Mouse (Mus musculus) urinary bladder, adult 18-20 months (tissue): ENCODE data around the gene Ccdc85a.
"Not testable (repeated sequence)": the region's sequence is repeated elsewhere in the genome, so short reads cannot be mapped to it uniquely, and the experiment has no call there.

Experiments
- DNase-seq, 2 experiments: peaks; one replicate each; pipeline ENCODE4 v3.0.0; 2022; ENCODE audit warnings: low spot score in 2 of 2, mixed read lengths in 2 of 2

The Ccdc85a gene

DNA sequence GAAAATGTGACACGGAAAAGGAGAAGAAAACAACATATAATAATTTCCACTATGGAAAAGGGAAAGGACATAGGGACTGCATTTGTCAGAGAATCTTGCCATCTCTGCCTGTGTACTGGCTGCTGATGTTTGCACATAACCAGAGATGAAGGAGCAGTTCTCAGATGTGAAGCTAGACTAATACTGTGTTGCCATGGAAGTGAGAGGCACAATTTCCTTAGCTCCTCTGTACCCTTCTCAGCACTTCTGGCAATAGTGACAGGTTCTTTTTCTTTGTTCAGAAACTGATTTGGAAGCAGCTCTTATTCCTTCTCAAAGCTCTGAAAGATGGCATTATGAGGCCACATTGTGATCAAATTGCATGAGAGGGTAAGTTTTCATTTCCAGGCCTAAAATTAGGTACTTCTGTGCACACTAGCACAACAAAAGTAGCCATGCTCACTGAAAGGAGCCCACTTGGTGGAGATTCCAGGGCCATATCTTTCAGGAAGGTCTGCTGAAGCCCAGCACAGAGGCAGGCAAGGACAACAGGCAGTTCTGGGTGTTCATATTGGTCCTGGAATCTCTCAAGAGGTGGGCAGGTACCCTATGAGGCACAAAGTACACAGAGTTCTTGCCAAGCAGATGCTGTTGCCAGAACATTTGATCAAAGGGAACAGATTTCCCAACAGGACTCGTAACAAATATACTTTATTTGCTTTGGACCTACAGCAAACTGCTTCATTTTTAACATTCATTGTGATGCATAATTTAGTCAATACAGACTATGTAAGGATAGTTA is 161.5 kb downstream of the Ccdc85a start:
- no peak for DNase-seq

DNA sequence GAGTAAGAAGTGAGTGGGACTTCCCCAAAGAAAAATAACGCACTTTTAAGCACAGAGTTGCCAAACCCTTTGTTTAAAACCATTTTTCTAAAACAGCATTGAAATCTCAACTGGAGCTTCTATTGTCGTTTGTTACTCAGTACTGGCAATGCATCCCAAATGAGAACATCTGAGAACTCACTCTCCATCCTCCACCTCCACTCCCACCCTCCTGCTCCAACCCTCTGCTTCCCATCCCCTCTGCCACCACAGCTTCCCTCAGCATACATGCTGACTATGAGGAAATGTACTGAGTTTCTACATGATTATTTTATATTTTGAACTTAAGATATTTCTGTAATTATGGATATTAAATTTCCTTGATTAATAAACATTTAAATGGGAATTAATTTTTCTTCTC is 168.3 kb downstream of the Ccdc85a start:
- DNase-seq: no peak

DNA sequence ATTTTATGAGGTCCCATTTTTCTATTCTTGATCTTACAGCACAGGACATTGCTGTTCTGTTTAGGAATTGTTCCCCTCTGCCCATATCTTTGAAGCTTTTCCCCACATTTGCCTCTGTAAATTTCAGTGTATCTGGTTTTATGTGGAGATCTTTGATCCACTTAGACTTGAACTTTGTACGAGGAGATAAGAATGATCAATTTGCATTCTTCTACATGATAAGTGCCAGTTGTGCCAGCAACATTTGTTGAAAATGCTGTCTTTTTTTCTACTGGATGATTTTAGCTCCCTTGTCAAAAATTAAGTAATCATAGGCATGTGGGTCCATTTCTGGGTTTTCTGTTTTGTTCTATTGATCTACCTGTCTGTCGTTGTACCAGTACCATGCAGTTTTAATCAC is 174.2 kb downstream of the Ccdc85a start:
- DNase-seq: not testable (repeated sequence)

DNA sequence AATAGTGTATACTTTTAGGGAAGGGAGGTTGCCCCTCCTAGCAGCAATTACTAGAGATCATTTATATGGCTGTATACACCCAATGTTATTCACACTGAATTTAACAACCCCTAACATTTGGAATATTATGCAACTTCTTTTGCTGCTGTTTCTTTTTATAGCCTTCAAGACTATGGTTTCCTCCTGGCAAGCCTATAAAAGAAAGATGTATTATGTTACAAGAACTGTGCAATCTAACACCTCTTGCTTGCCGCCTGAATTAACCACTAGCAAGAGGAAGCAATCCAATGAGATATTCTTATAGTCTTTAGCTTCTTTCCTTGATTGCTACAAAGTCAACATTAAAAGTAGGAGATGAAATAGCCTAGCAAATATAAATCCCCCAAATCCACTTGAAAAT is 187.0 kb downstream of the Ccdc85a start:
- DNase-seq: no peak

DNA sequence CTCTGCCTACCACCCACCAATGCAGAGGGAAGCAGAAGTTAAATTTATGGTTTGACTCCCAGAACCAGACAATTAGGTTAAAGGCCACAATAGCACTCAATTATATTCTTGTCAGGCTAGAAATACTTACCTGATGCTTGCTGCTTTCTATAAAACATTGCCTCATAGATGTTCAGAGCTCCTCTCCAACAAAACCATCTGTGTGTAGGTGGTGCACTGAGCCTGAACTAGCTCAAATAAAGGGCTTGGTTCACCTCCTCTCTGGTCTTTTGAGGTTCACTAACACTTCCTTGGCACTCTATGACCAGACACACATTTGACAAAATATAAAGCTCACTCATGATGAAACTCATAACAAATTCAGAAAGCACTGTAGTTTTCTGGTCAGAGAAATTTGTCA is 208.2 kb downstream of the Ccdc85a start:
- no peak for DNase-seq

DNA sequence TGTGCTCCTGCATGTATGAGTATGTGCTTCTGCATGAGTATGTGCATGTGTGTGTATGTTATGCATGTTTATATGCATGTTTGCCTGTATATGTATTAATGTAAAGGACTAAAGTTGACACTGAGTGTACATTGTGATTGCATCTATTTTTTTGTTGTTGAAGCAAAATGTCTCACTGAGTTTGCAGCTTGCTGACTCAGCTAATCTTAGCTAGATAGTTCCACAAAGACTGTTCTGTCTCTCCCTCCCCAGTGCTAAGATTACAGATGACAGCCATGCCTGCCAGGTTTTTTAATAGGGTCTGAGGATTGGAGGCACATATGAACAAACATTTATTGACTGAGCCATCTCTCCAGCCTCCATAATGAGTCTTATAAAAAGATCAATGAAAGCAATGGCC is 209.5 kb downstream of the Ccdc85a start:
- no peak for DNase-seq

DNA sequence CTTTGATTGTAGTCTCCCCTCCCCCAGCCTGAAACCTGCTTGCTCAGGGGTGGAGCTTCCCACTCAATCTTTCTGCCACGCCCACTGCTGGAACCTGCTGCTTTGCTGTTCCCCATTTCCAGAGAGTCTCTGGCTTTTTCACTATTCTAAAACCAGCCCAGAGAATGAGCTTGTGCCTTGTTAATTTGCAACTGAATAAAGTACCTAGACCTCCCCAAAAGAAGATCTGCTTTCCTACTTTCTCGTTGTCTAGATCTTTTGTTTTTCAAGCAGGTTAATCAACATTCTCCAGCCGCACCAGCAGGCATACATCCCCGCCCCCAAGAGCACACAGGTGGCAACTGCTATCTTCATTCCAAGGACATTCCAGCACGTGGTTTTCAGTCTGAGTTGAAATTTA is 212.7 kb downstream of the Ccdc85a start:
- not testable (repeated sequence) for DNase-seq

DNA sequence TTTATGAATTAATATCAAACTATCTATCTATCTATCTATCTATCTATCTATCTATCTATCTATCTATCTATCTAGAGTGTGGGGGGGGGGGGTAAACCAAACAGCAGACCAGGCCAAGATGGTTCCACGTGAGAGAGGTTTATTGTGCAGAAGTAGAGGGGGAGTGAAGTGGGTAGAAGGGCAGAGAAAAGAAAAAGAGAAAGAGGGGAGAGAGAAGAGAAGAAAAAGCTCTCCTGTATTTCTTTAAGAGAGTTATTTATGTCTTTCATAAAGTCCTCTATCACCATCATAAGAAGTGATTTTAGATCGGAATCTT is 218.2 kb downstream of the Ccdc85a start:
- no peak for DNase-seq

DNA sequence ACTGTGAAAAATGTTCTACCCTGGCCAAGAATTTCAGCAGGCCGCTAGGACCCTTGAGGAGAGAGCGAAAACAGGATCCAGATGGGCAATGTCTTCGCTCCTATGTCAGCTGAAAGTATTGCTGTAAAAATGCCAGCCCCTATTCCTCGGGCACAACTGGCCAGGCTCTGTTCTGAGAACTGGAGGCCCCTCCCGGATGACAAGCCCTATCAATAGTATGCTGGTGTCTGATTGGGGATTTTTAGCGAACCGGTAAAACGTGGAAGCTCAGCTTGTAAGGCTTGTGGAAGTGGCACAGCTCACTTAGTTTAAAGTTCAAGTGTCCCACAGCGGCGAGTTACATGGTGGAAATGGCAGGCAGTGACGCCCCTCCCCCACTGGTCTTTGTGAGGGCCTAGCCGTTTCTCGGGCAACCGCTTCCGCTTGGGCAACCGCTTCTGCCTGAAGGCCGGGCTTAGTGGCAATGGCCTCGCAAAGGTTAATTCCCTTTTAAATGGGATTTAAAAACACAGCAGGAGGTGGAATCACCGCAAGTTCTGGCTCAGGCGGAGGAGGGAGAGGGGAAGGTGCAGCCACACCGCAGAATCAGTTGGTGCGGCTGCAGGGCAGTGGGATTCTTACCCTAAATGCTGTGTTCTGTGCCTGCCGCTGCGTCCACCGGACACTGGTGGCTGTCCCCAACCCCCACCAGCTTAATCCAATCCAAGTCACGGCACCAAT is 218.8 kb downstream of the Ccdc85a start:
- DNase-seq: peak; percentile 26 to 45

DNA sequence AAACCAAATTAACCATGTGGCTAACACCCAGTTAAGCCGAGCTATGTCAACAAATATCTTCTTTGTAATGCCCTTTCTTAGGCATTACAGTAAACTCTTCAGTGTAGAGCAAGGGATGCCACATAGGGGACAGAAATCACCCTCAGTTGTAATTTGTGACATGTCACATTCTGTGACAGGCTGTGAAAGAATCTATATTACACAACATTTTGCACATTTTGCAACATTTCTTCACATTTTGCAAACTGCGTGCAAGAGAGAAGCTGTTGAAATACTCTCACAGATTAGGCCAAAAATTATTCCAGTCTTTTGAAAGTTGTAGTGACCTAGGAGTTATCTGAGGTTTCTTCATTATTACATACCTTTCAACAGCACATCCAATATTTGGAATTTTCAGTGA is 240.7 kb downstream of the Ccdc85a start:
- no peak for DNase-seq

DNA sequence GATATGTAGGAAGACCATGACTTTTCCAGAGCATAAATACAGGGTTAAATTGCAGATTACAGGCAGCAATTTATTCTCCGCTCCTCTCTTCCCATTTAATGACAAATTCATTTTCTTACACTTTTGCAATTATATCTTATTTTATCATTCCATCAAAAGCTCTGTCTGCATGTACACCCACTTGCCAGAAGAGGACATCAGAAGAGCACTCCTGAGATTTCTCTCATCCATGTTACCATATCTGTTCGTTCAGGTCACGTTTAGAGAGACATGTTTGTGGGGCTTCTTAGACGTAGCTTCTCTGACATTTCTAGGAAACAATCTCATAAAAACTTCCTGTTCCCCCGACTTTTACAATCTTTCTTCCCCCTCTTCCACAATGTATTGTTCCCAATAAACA is 242.2 kb downstream of the Ccdc85a start:
- DNase-seq: no peak

DNA sequence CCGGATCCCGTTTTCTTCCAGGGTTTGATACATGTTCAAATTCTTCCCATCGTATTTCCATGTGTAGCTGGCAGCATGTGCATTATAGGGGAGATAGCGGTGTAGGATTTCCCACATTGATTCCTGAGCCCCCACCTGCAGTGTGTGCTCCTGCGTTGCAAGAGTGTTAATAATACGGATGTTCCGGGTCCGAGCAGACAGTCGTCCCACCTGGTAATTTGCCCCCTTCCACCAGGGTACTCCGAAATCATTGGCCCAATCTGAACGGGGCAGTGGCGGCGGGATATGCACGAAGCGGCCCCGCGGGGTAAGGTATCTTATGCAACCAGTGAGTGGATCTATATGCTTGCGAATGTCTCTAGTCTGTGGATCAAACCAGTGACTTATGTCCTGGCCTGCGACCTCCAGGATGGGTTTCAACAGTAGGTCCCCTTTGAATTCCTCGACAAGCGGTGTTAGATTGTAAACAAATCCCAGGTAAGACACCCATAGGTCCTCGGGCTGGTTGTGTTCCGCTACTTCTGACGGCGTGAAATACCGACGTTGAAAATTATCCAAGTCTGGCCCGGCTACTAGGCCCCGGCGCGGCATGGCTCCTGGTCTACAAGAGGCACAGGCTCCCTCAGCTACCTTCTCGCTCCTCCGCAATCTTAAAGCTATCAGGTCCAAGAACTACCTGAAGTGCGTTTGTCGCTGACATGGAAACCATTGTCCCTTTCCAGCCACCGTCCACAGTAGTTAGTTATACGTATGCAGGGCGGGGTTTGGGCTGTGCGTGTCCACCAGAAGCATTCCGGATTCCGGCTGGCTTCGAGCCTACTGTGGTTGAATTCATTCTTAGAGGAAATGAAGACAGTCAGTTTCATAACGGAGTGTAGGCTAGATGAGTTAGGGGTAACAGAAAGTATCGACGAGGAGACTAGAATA is 244.6 kb downstream of the Ccdc85a start, which contains the start of gene Gm6685:
Gm6685 (minus strand) TSS at position 644 of the 927 bp plus-strand sequence.
- not testable (repeated sequence) for DNase-seq
